Mouse (Mus musculus) liver, embryonic 11.5 days (tissue): ENCODE measurements at regions not wholly inside any gene's neighbourhood (a gene's known extent, or its start where the extent isn't known, plus 50 kb on each side); places are given as distances from the start of the nearest gene placed in this dataset.

Source experiments
- ATAC-seq: fragments of 200-750 bp; cut with Nextera tagmentation; replicated peaks from 2 replicates; pipeline ENCODE4 v1.8.0; 2017; ENCODE audit warnings: moderate number of reproducible peaks, mild to moderate bottlenecking, moderate TSS enrichment, moderate library complexity; ENCODE audit not compliant: low FRiP score
- DNase-seq: peaks from one replicate; pipeline ENCODE4 v3.0.0-alpha.2; 2017; ENCODE audit warnings: low spot score
- H3K27ac ChIP-seq: fragments of 300-500 bp; sonication (generic); 2 replicates; pipeline ENCODE4 v1.5.1; 2014; ENCODE audit warnings: mild to moderate bottlenecking, low read depth, low read length, control low read depth
- H3K27me3 ChIP-seq: fragments of 300-500 bp; sonication (generic); replicated peaks from 2 replicates; pipeline ENCODE4 v1.6.1; 2014; ENCODE audit warnings: low read length, mixed read lengths; ENCODE audit not compliant: control insufficient read depth, insufficient read depth
- H3K36me3 ChIP-seq: fragments of 300-500 bp; sonication (generic); 2 replicates; pipeline ENCODE4 v1.6.1; 2014; ENCODE audit warnings: mild to moderate bottlenecking, low read length, moderate library complexity, mixed read lengths; ENCODE audit not compliant: control insufficient read depth, insufficient read depth
- H3K4me1 ChIP-seq: fragments of 300-500 bp; sonication (generic); replicated peaks from 2 replicates; pipeline ENCODE4 v1.6.1; 2014; ENCODE audit warnings: low read length, mixed read lengths; ENCODE audit not compliant: control insufficient read depth, insufficient read depth
- H3K4me2 ChIP-seq: fragments of 300-500 bp; sonication (generic); 2 replicates; pipeline ENCODE4 v1.6.1; 2014; ENCODE audit warnings: mild to moderate bottlenecking, control low read depth, moderate library complexity
- H3K4me3 ChIP-seq: fragments of 300-500 bp; sonication (generic); 2 replicates; pipeline ENCODE4 v1.5.1; 2014; ENCODE audit warnings: low read depth, low read length, control low read depth
- H3K9ac ChIP-seq: fragments of 300-500 bp; sonication (generic); 2 replicates; pipeline ENCODE4 v1.6.1; 2014; ENCODE audit warnings: low read depth, low read length, control low read depth
- H3K9me3 ChIP-seq: fragments of 300-500 bp; sonication (generic); 2 replicates; pipeline ENCODE4 v1.6.1; 2016; ENCODE audit warnings: low read length, inconsistent platforms, mixed read lengths; ENCODE audit not compliant: control insufficient read depth
- WGBS: fragments of 180-500 bp; shearing (Covaris S2); extraction: QIAGEN DNeasy Blood & Tissue Kit; methylation state at CpG from one replicate; pipeline ENCODE4 v1.1.7; 2014; 5-methylcytosine and 5-hydroxymethylcytosine counted together

- Histone ChIP-seq H3K9ac (no peak overlapping the region), H3K4me2 (no peak overlapping the region), H3K36me3 (no peaks in the 10 kb centered on the region), H3K9me3 (no peaks in the 10 kb centered on the region), H3K4me1 (no peaks in the 10 kb centered on the region; the same call in 1 of the 2 replicates), H3K27me3 (no peaks in the 10 kb centered on the region), H3K4me3 (no peak overlapping the region), H3K27ac (no peak overlapping the region)
- DNase-seq (no peak), ATAC-seq (no peak)
- WGBS = 89% methylated on average over 7 of the region's 7 CpGs
These were observed 54.8 kb upstream of the Tet2 start for GRCm38 (mm10) chr3:133599731-133600130.

GRCm38 (mm10) chr3:133600447-133601220, 55.7 kb upstream of the Tet2 start:
- Histone ChIP-seq H3K27me3 (no peaks in the 10 kb centered on the region), H3K4me1 (no peaks in the 10 kb centered on the region; the same call in 1 of the 2 replicates), H3K4me3 (no peak overlapping the region), H3K9me3 (no peaks in the 10 kb centered on the region), H3K36me3 (no peaks in the 10 kb centered on the region), H3K27ac (no peak overlapping the region), H3K4me2 (no peak overlapping the region), H3K9ac (no peak overlapping the region)
- ATAC-seq = no peak
- WGBS = 29% methylated on average over 11 of the region's 11 CpGs
- DNase-seq = no peak

- DNase-seq (no peak), ATAC-seq (no peak)
- H3K4me3 ChIP-seq = no peak overlapping the region
- no peaks in the 10 kb centered on the region; the same call in 1 of the 2 replicates for H3K4me1 ChIP-seq
- no peak overlapping the region for H3K27ac ChIP-seq
- no peaks in the 10 kb centered on the region for H3K36me3 ChIP-seq
- 81% methylated on average over 6 of the region's 6 CpGs for WGBS
- H3K4me2 ChIP-seq = no peak overlapping the region
- no peak overlapping the region for H3K9ac ChIP-seq
- no peaks in the 10 kb centered on the region for H3K9me3 ChIP-seq
- H3K27me3 ChIP-seq = no peaks in the 10 kb centered on the region
These were observed 60.5 kb upstream of the Tet2 start for GRCm38 (mm10) chr3:133605460-133605859.

- DNase-seq (no peak), ATAC-seq (no peak)
- Histone ChIP-seq H3K9me3 (no peaks in the 10 kb centered on the region), H3K4me1 (no peaks in the 10 kb centered on the region), H3K4me2 (no peak overlapping the region), H3K9ac (no peak overlapping the region), H3K4me3 (no peak overlapping the region), H3K27ac (no peak overlapping the region), H3K27me3 (no peaks in the 10 kb centered on the region), H3K36me3 (no peaks in the 10 kb centered on the region)
- WGBS = 88% methylated on average over 3 of the region's 3 CpGs
These were observed 63.9 kb upstream of the Tet2 start for GRCm38 (mm10) chr3:133608845-133609261.

- 51% methylated on average over 12 of the region's 12 CpGs for WGBS
- DNase-seq = no peak
- H3K9ac ChIP-seq = no peak overlapping the region
- H3K9me3 ChIP-seq = no peaks in the 10 kb centered on the region
- H3K4me2 ChIP-seq = peak overlapping the region; percentile 43
- H3K36me3 ChIP-seq = no peaks in the 10 kb centered on the region
- H3K4me3 ChIP-seq = no peak overlapping the region
- peaks cover 4% of the 10 kb centered on the region; the same call in 1 of the 2 replicates for H3K4me1 ChIP-seq
- H3K27ac ChIP-seq = no peak overlapping the region
- ATAC-seq = peak; percentile 82
- no peaks in the 10 kb centered on the region for H3K27me3 ChIP-seq
These were observed 69.1 kb upstream of the Tet2 start for GRCm38 (mm10) chr3:133613836-133614711.

- no peaks in the 10 kb centered on the region for H3K27me3 ChIP-seq
These were observed 69.9 kb upstream of the Tet2 start for GRCm38 (mm10) chr3:133614712-133615426.

GRCm38 (mm10) chr3:133617036-133617435, 72.1 kb upstream of the Tet2 start:
- Histone ChIP-seq H3K9ac (no peak overlapping the region), H3K4me3 (no peak overlapping the region), H3K4me1 (peaks cover 4% of the 10 kb centered on the region; the same call in 1 of the 2 replicates), H3K27ac (no peak overlapping the region), H3K9me3 (no peaks in the 10 kb centered on the region), H3K4me2 (no peak overlapping the region), H3K27me3 (no peaks in the 10 kb centered on the region), H3K36me3 (no peaks in the 10 kb centered on the region)
- ATAC-seq = no peak
- DNase-seq = no peak
- WGBS = 84% methylated on average over 2 of the region's 2 CpGs

More at GRCm38 (mm10) chr3:133614712-133615426, 69.9 kb upstream of the Tet2 start:
- ATAC-seq = no peak
- no peak overlapping the region for H3K4me3 ChIP-seq
- H3K36me3 ChIP-seq = no peaks in the 10 kb centered on the region
- no peak for DNase-seq
- 66% methylated on average over 14 of the region's 14 CpGs for WGBS
- H3K4me2 ChIP-seq = no peak overlapping the region; the same call in 1 of the 2 replicates
- H3K9me3 ChIP-seq = no peaks in the 10 kb centered on the region
- H3K4me1 ChIP-seq = peaks cover 4% of the 10 kb centered on the region; the same call in 1 of the 2 replicates
- H3K27ac ChIP-seq = no peak overlapping the region
- no peak overlapping the region for H3K9ac ChIP-seq

- Histone ChIP-seq H3K4me1 (peaks cover 10% of the 10 kb centered on the region), H3K4me3 (no peak overlapping the region), H3K27me3 (no peaks in the 10 kb centered on the region), H3K4me2 (no peak overlapping the region), H3K9ac (no peak overlapping the region), H3K9me3 (no peaks in the 10 kb centered on the region), H3K27ac (no peak overlapping the region), H3K36me3 (no peaks in the 10 kb centered on the region)
- DNase-seq = no peak
- ATAC-seq = no peak
- 78% methylated on average over 3 of the region's 3 CpGs for WGBS
These were observed 73.6 kb upstream of the Tet2 start for GRCm38 (mm10) chr3:133618491-133618890.
